ENCODE assay signal across 13 mouse cellular contexts in the genomic region with DNA sequence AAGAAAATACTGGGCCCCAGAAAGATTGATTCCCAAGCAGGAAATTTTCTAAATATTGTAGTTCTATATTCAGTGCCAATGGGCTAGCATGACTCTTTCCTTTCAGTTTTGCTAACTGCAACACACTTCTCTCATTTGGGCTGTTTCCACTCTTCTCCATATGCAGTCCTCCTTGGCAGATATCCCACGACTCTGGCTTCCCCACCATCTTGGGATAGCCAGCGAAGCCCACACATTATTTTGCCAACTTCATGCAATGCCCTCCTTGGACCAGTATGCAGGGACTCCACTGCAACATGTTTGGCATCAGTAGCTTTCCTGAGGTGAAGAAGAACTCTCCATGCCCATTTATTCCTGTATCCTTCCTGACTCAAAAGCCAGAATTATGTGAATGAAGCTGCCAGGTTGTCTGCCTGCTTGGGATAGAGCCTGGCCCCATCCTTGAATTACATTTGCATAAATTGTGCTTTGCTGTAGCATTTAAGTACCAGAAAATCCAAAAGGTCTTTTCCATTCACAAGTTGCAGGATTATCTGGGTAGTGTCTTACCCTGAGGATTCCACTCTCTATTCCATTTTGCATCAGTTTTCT.
"Had no signal": no experiment of that assay in that cellular context is flagged by ENCODE, and none has a peak within 500 bp of the region (broad histone marks: within the 10 kb centered on the region; RNA-seq: fewer than 3 reads in every experiment).

No protein-coding gene starts in this region.

- H3K36me3 ChIP-seq: limb, embryonic 15.5 days; liver, embryonic 12.5 days; midbrain, embryonic 10.5 days; neural tube, embryonic 15.5 days had no signal

- H3K9me3 ChIP-seq: limb, embryonic 15.5 days; liver, embryonic 12.5 days; midbrain, embryonic 10.5 days; neural tube, embryonic 15.5 days had no signal

- DNase-seq: kidney, postnatal 36 days; layer of hippocampus, adult 9-11 months; layer of hippocampus, postnatal 36 days; lung, embryonic 14.5 days; lung, postnatal 10 days; lung, postnatal 4 days; midbrain, embryonic 14.5 days; thymus, postnatal 36 days had no signal

- H3K27me3 ChIP-seq: limb, embryonic 15.5 days; liver, embryonic 12.5 days; neural tube, embryonic 15.5 days had no signal

- H3K4me2 ChIP-seq: limb, embryonic 15.5 days; liver, embryonic 12.5 days; lung, embryonic 14.5 days; neural tube, embryonic 15.5 days had no signal

- ATAC-seq: liver, embryonic 12.5 days had no signal

- H3K27ac ChIP-seq: limb, embryonic 15.5 days; liver, embryonic 12.5 days; midbrain, embryonic 10.5 days; neural tube, embryonic 15.5 days had no signal

- H3K4me1 ChIP-seq: limb, embryonic 15.5 days; liver, embryonic 12.5 days; midbrain, embryonic 10.5 days; neural tube, embryonic 15.5 days had no signal

- H3K4me3 ChIP-seq: limb, embryonic 15.5 days; liver, embryonic 12.5 days; midbrain, embryonic 10.5 days; myocyte; neural tube, embryonic 15.5 days had no signal

- H3K9ac ChIP-seq: limb, embryonic 15.5 days; liver, embryonic 12.5 days; lung, embryonic 14.5 days; neural tube, embryonic 15.5 days had no signal
